Mouse (Mus musculus): Measurements from ENCODE around the gene Cmtm7. TPM values are rescaled to one million over a fixed set of nuclear protein-coding genes. Genes with fewer than 3 reads are reported as not detected.

Cmtm7 gene
- polyA plus RNA-seq, 1 experiment from 2014 or later: 86.6 TPM

DNA sequence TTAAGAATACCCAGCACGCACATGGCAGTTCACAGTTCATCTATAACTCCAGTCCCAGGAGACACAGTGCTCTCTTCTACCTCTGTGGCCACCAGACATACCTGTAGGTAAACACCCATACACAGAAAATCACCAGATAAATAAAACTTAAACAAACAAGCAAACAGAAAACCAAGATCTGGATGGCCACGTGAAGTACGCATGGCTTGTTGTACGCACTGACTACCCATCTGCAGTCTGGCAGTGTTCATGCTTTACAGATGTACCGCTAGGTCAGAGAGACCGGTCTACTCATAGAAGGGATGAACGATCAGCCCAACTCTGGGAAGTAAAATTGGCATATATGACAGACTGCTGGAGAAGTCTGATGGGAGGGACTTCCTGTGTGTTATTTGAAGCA, 34.5 kb upstream of the Cmtm7 start:
- Histone ChIP-seq H3K27ac (ENCODE audit: low read length) (0 out of 2 replicates have a peak overlapping the region, but pooled peaks have one; percentile 8), H3K9ac (ENCODE audit: low read depth, low read length) (no peak overlapping the region), H3K36me3 (ENCODE audit: control insufficient read depth, insufficient read depth, low read length) (no peaks in the 10 kb centered on the region), H3K4me2 (ENCODE audit: low read depth, low read length) (no peak overlapping the region), H3K4me3 (ENCODE audit: low read length) (no peak overlapping the region), H3K27me3 (replicated peaks; ENCODE audit: control insufficient read depth, insufficient read depth, low read length) (no peaks in the 10 kb centered on the region), H3K4me1 (ENCODE audit: control insufficient read depth, insufficient read depth, low read length) (peaks cover 10% of the 10 kb centered on the region), H3K9me3 (ENCODE audit: control insufficient read depth, low read length) (no peaks in the 10 kb centered on the region)
- ATAC-seq: no peak
- WGBS: 92% methylated on average over 7 of the region's 7 CpGs

DNA sequence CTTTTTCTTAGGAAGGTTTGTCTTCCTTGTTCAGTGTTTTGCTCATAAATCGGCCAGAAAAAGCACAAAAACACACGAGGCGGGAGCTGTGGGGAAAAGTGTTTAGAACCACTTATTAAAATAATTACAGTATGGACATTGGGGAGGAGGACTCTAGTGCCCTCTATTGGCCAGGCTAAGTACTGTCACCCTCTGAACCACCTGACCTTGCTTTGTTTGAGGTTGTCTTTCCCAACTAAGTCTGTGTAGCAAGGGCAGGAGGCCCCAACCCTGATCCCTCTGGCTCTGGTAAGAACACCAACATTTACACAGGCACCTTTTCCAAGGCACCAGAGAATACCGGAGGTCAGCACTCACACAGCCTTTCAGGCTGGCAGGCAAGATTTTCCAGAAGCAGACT, 33.7 kb upstream of the Cmtm7 start:
- peaks cover 13% of the 10 kb centered on the region for H3K4me1 ChIP-seq (ENCODE audit: control insufficient read depth, insufficient read depth, low read length)
- no peak overlapping the region for H3K4me3 ChIP-seq (ENCODE audit: low read length)
- 64% methylated on average over 4 of the region's 4 CpGs for WGBS
- no peak overlapping the region for H3K9ac ChIP-seq (ENCODE audit: low read depth, low read length)
- H3K9me3 ChIP-seq (ENCODE audit: control insufficient read depth, low read length): no peaks in the 10 kb centered on the region
- H3K36me3 ChIP-seq (ENCODE audit: control insufficient read depth, insufficient read depth, low read length): no peaks in the 10 kb centered on the region
- H3K27ac ChIP-seq (ENCODE audit: low read length): peak overlapping the region; percentile 45; the same call in 1 of the 2 replicates
- no peak overlapping the region for H3K4me2 ChIP-seq (ENCODE audit: low read depth, low read length)
- no peaks in the 10 kb centered on the region for H3K27me3 ChIP-seq (replicated peaks; ENCODE audit: control insufficient read depth, insufficient read depth, low read length)
- ATAC-seq: peak; percentile 44; the same call in 1 of the 2 replicates

- ATAC-seq: no peak
- 82% methylated on average over 4 of the region's 4 CpGs for WGBS
- H3K9ac ChIP-seq (ENCODE audit: low read depth, low read length): no peak overlapping the region
- H3K4me1 ChIP-seq (ENCODE audit: control insufficient read depth, insufficient read depth, low read length): peaks cover 22% of the 10 kb centered on the region
- H3K36me3 ChIP-seq (ENCODE audit: control insufficient read depth, insufficient read depth, low read length): no peaks in the 10 kb centered on the region
- no peaks in the 10 kb centered on the region for H3K9me3 ChIP-seq (ENCODE audit: control insufficient read depth, low read length)
- H3K27me3 ChIP-seq (replicated peaks; ENCODE audit: control insufficient read depth, insufficient read depth, low read length): no peaks in the 10 kb centered on the region
- H3K4me3 ChIP-seq (ENCODE audit: low read length): no peak overlapping the region
- no peak overlapping the region for H3K27ac ChIP-seq (ENCODE audit: low read length)
- H3K4me2 ChIP-seq (ENCODE audit: low read depth, low read length): no peak overlapping the region
Observed at GRCm38 (mm10) chr9:114812001-114812400, 30.3 kb upstream of the Cmtm7 start.

GRCm38 (mm10) chr9:114810837-114811236, 29.2 kb upstream of the Cmtm7 start:
- Histone ChIP-seq H3K27ac (ENCODE audit: low read length) (no peak overlapping the region), H3K9me3 (ENCODE audit: control insufficient read depth, low read length) (no peaks in the 10 kb centered on the region), H3K4me2 (ENCODE audit: low read depth, low read length) (no peak overlapping the region), H3K4me3 (ENCODE audit: low read length) (no peak overlapping the region), H3K36me3 (ENCODE audit: control insufficient read depth, insufficient read depth, low read length) (no peaks in the 10 kb centered on the region), H3K9ac (ENCODE audit: low read depth, low read length) (no peak overlapping the region; the same call in 1 of the 2 replicates), H3K4me1 (ENCODE audit: control insufficient read depth, insufficient read depth, low read length) (peaks cover 22% of the 10 kb centered on the region), H3K27me3 (replicated peaks; ENCODE audit: control insufficient read depth, insufficient read depth, low read length) (no peaks in the 10 kb centered on the region)
- 44% methylated on average over 11 of the region's 11 CpGs for WGBS
- ATAC-seq: no peak

DNA sequence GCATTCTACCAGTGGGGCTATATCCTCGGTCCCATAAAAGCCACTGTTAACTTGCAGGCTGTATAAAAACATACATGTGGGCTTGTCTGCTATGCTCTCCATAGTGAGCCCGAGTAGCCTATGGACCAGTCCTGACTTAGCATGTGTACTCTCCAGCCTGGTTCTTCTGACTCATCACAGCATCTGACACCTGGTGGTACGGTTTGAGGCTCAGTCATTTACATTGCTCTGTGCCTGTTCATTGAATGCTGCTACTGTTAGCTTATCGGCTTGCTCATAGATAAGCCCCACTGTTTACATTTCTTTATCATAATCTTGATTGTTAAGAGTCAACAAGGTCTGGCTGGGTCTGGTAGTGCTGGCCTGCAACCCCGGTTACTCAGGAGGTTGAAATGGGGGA, 27.0 kb upstream of the Cmtm7 start:
- H3K4me2 ChIP-seq (ENCODE audit: low read depth, low read length): no peak overlapping the region
- no peak overlapping the region for H3K27ac ChIP-seq (ENCODE audit: low read length)
- H3K36me3 ChIP-seq (ENCODE audit: control insufficient read depth, insufficient read depth, low read length): no peaks in the 10 kb centered on the region
- no peaks in the 10 kb centered on the region for H3K9me3 ChIP-seq (ENCODE audit: control insufficient read depth, low read length)
- peaks cover 31% of the 10 kb centered on the region for H3K4me1 ChIP-seq (ENCODE audit: control insufficient read depth, insufficient read depth, low read length)
- ATAC-seq: peak; percentile 89
- WGBS: 48% methylated on average over 5 of the region's 5 CpGs
- no peak overlapping the region for H3K4me3 ChIP-seq (ENCODE audit: low read length)
- no peaks in the 10 kb centered on the region for H3K27me3 ChIP-seq (replicated peaks; ENCODE audit: control insufficient read depth, insufficient read depth, low read length)
- H3K9ac ChIP-seq (ENCODE audit: low read depth, low read length): no peak overlapping the region

DNA sequence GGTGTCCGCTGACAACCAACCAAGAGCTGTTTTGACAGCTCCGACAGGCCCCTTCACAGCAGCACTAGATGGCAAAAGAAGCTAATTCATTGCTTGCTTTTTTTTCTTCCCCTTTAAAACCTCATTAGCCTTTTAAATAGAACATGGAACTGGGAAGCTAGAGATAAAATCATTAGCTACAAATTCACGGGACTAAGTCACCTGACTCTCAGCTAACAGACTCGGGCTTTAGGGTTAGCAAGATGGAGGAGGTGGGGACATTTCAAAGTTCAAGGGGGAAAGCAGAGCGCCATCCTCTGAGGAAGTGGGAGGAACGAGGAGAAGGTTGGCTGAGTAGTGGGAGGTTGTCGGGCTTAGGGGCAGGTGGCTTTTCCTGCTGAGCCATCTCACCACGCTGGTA, 25.6 kb upstream of the Cmtm7 start:
- peaks cover 31% of the 10 kb centered on the region for H3K4me1 ChIP-seq (ENCODE audit: control insufficient read depth, insufficient read depth, low read length)
- 54% methylated on average over 8 of the region's 8 CpGs for WGBS
- no peak for ATAC-seq

GRCm38 (mm10) chr9:114805151-114805671, 23.6 kb upstream of the Cmtm7 start:
- no peaks in the 10 kb centered on the region for H3K27me3 ChIP-seq (replicated peaks; ENCODE audit: control insufficient read depth, insufficient read depth, low read length)
- H3K4me3 ChIP-seq (ENCODE audit: low read length): no peak overlapping the region
- peaks cover 21% of the 10 kb centered on the region for H3K4me1 ChIP-seq (ENCODE audit: control insufficient read depth, insufficient read depth, low read length)
- WGBS: 46% methylated on average over 19 of the region's 19 CpGs
- no peak overlapping the region for H3K9ac ChIP-seq (ENCODE audit: low read depth, low read length)
- peak; percentile 45 for ATAC-seq
- H3K27ac ChIP-seq (ENCODE audit: low read length): no peak overlapping the region
- H3K9me3 ChIP-seq (ENCODE audit: control insufficient read depth, low read length): no peaks in the 10 kb centered on the region
- no peaks in the 10 kb centered on the region for H3K36me3 ChIP-seq (ENCODE audit: control insufficient read depth, insufficient read depth, low read length)
- 0 out of 2 replicates have a peak overlapping the region, but pooled peaks have one; percentile 3 for H3K4me2 ChIP-seq (ENCODE audit: low read depth, low read length)

More for the DNA sequence above, 25.6 kb upstream of the Cmtm7 start:
- Histone ChIP-seq H3K4me3 (ENCODE audit: low read length) (no peak overlapping the region), H3K27me3 (replicated peaks; ENCODE audit: control insufficient read depth, insufficient read depth, low read length) (no peaks in the 10 kb centered on the region), H3K27ac (ENCODE audit: low read length) (no peak overlapping the region), H3K36me3 (ENCODE audit: control insufficient read depth, insufficient read depth, low read length) (no peaks in the 10 kb centered on the region), H3K9ac (ENCODE audit: low read depth, low read length) (no peak overlapping the region), H3K4me2 (ENCODE audit: low read depth, low read length) (no peak overlapping the region), H3K9me3 (ENCODE audit: control insufficient read depth, low read length) (no peaks in the 10 kb centered on the region)

- Histone ChIP-seq H3K9ac (ENCODE audit: low read depth, low read length) (no peak overlapping the region), H3K4me3 (ENCODE audit: low read length) (no peak overlapping the region), H3K27ac (ENCODE audit: low read length) (no peak overlapping the region), H3K4me1 (ENCODE audit: control insufficient read depth, insufficient read depth, low read length) (peaks cover 9% of the 10 kb centered on the region), H3K27me3 (replicated peaks; ENCODE audit: control insufficient read depth, insufficient read depth, low read length) (no peaks in the 10 kb centered on the region), H3K4me2 (ENCODE audit: low read depth, low read length) (no peak overlapping the region), H3K9me3 (ENCODE audit: control insufficient read depth, low read length) (no peaks in the 10 kb centered on the region), H3K36me3 (ENCODE audit: control insufficient read depth, insufficient read depth, low read length) (no peaks in the 10 kb centered on the region)
- ATAC-seq: no peak
- 83% methylated on average over 1 of the region's 1 CpGs for WGBS
Observed at GRCm38 (mm10) chr9:114802191-114802590, 20.5 kb upstream of the Cmtm7 start.

GRCm38 (mm10) chr9:114801301-114801700, 19.6 kb upstream of the Cmtm7 start:
- Histone ChIP-seq H3K4me2 (ENCODE audit: low read depth, low read length) (no peak overlapping the region), H3K36me3 (ENCODE audit: control insufficient read depth, insufficient read depth, low read length) (no peaks in the 10 kb centered on the region), H3K4me3 (ENCODE audit: low read length) (no peak overlapping the region), H3K9me3 (ENCODE audit: control insufficient read depth, low read length) (no peaks in the 10 kb centered on the region), H3K27me3 (replicated peaks; ENCODE audit: control insufficient read depth, insufficient read depth, low read length) (no peaks in the 10 kb centered on the region), H3K27ac (ENCODE audit: low read length) (no peak overlapping the region), H3K9ac (ENCODE audit: low read depth, low read length) (no peak overlapping the region), H3K4me1 (ENCODE audit: control insufficient read depth, insufficient read depth, low read length) (peaks cover 9% of the 10 kb centered on the region)
- WGBS: 53% methylated on average over 15 of the region's 15 CpGs
- ATAC-seq: no peak
